Mouse (Mus musculus) E14TG2a.4 (cell line): Measurements from ENCODE around the gene Ubl4a.
A peak's percentile ranks its signal among the peaks of the same experiment; 100 is the strongest.

Experiments used
- CTCF ChIP-seq: conservative IDR thresholded peaks from 2 replicates; pipeline ENCODE4 v1.5.1; 2014; ENCODE audit warnings: low read length
- POU5F1 ChIP-seq: IDR thresholded peaks from 2 replicates; pipeline ENCODE4 v1.6.1; 2014; ENCODE audit warnings: low read length, borderline replicate concordance

GRCm38 (mm10) chrX:74413377-74413776, 40.4 kb upstream of the Ubl4a start:
- peak; percentile 81 for TF ChIP-seq CTCF
- no peak for TF ChIP-seq POU5F1
